Mouse (Mus musculus) hindbrain, embryonic 12.5 days (tissue): ENCODE data around the gene Micall2. TPM values are rescaled to one million over a fixed set of nuclear protein-coding genes. Genes with fewer than 3 reads are reported as not detected.
"Not testable (repeated sequence)": the region's sequence is repeated elsewhere in the genome, so short reads cannot be mapped to it uniquely, and the experiment has no call there.

Experiments
- ATAC-seq: fragments of 200-750 bp; cut with Nextera tagmentation; 2 replicates; pipeline ENCODE4 v1.8.0; 2017; ENCODE audit warnings: moderate TSS enrichment; ENCODE audit not compliant: low FRiP score
- H3K27ac ChIP-seq: fragments of 300-500 bp; sonication (generic); 2 replicates; pipeline ENCODE4 v1.5.1; 2016; ENCODE audit warnings: mild to moderate bottlenecking
- H3K27me3 ChIP-seq: fragments of 300-500 bp; sonication (generic); 2 replicates; pipeline ENCODE4 v1.6.1; 2016; ENCODE audit warnings: mild to moderate bottlenecking
- H3K36me3 ChIP-seq: fragments of 300-500 bp; sonication (generic); 2 replicates; pipeline ENCODE4 v1.6.1; 2016; ENCODE audit warnings: mild to moderate bottlenecking
- H3K4me1 ChIP-seq: fragments of 300-500 bp; sonication (generic); 2 replicates; pipeline ENCODE4 v1.6.1; 2016
- H3K4me2 ChIP-seq: fragments of 300-500 bp; sonication (generic); replicated peaks from 2 replicates; pipeline ENCODE4 v1.6.1; 2016; ENCODE audit warnings: mild to moderate bottlenecking
- H3K4me3 ChIP-seq: fragments of 300-500 bp; sonication (generic); 2 replicates; pipeline ENCODE4 v1.5.1; 2016; ENCODE audit warnings: mild to moderate bottlenecking
- H3K9ac ChIP-seq: fragments of 300-500 bp; sonication (generic); 2 replicates; pipeline ENCODE4 v1.6.1; 2016; ENCODE audit warnings: mild to moderate bottlenecking, moderate library complexity
- H3K9me3 ChIP-seq: fragments of 300-500 bp; sonication (generic); replicated peaks from 2 replicates; pipeline ENCODE4 v1.6.1; 2016; ENCODE audit warnings: mild to moderate bottlenecking
- WGBS: fragments of 180-500 bp; shearing (Covaris S2); methylation state at CpG from one replicate; pipeline ENCODE4 v1.1.7; 2016; 5-methylcytosine and 5-hydroxymethylcytosine counted together
- polyA plus RNA-seq: library from polyadenylated mRNA; unstranded; fragments of >200 nt; fragmentation: Nextera tagmentation; extraction: Ambion mirVana; gene quantifications from 2 replicates; pipeline ENCODE4 v1.2.1, GENCODE M21; 2016

Gene Micall2
- polyA plus RNA-seq, 1 experiment from 2014 or later: 8.2 TPM

DNA sequence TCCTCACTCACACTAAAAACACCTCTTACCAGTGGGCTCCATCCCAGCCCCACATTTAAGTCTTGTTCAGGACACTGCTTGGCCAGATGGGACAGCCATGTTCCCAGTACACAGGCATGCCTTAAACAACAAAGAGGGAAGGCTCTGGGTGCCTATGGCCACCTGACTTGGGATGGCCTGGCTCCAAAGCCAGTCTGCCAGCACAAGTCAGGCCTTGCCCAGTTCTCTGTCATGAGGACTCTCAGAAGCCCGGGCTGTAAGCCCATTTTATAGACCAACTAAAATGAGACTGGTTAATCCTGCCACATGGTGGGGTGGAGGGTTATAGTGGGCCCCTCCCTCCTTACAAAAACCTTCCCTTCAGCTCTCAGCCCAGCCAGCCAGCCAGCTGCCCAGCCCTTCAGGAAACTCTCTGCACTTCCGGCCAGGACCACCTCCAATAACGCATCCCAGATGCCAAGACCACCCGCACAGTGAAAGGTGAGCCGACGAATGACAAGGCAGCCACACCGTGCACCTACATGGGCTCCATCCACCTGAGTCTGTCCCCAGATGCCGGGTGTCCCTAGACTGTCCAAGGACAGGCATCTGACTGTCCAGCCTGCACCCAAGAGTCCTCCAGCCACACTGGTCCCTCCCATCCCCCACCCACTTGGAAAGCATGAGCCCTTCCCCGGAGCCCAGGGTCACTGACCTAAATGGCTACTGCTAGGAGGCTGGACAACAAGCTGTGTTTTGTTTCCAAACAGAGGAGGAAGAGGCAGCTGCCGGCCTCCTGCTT is 11.6 kb downstream of the Micall2 start:
- no peak overlapping the region for H3K27ac ChIP-seq
- no peak for ATAC-seq

DNA sequence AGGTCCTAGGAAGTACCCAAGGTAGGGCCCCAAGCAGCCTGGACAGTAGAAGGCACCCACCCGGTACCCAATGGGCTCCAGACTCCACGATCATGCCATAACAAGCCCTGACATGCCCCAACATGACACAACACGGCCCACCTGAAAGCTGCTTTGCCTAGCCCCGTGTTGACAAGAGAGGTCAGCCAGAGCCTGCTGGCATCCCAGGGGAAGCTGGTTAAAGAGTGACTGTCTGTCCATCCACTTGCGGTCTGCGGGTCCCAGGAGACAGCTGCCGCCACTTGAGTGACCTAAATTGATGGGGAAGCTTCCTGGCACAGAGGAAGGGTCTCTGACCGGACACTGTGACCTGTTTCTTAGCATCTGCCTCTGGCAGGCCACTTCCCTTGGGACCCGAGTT is 13.0 kb downstream of the Micall2 start:
- no peaks in the 10 kb centered on the region for H3K36me3 ChIP-seq
- no peak overlapping the region for H3K9ac ChIP-seq
- peaks cover 30% of the 10 kb centered on the region for H3K4me1 ChIP-seq
- H3K9me3 ChIP-seq: no peaks in the 10 kb centered on the region
- 66% methylated on average over 9 of the region's 9 CpGs for WGBS
- no peak for ATAC-seq
- H3K27ac ChIP-seq: no peak overlapping the region
- H3K4me2 ChIP-seq: no peak overlapping the region
- no peak overlapping the region for H3K4me3 ChIP-seq
- no peaks in the 10 kb centered on the region for H3K27me3 ChIP-seq

More for the DNA sequence above, 11.6 kb downstream of the Micall2 start:
- H3K4me1 ChIP-seq: peaks cover 17% of the 10 kb centered on the region
- no peaks in the 10 kb centered on the region for H3K9me3 ChIP-seq
- H3K4me2 ChIP-seq: no peak overlapping the region
- H3K27me3 ChIP-seq: no peaks in the 10 kb centered on the region
- H3K36me3 ChIP-seq: no peaks in the 10 kb centered on the region
- WGBS: 52% methylated on average over 10 of the region's 10 CpGs
- no peak overlapping the region for H3K9ac ChIP-seq
- no peak overlapping the region for H3K4me3 ChIP-seq

DNA sequence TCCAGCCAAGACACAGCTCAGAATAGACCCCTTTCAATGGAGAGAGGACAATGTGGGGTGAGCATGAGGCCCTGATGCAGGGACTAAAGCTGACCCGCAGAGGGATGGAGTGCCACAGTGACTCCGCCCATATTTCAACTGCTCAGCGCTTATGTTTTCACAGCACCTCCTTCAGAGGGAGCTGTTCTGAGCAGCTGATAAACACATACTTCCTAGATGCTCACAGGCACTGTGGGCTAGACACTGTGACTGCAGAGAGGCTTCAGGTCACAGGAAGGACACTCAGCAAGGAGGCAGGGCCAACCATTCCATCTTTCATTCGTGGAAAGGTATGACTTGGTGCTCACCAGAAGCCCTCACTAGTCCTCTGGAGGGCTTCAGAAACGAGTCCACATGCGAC is 13.4 kb downstream of the Micall2 start:
- no peak for ATAC-seq
- 54% methylated on average over 6 of the region's 6 CpGs for WGBS

DNA sequence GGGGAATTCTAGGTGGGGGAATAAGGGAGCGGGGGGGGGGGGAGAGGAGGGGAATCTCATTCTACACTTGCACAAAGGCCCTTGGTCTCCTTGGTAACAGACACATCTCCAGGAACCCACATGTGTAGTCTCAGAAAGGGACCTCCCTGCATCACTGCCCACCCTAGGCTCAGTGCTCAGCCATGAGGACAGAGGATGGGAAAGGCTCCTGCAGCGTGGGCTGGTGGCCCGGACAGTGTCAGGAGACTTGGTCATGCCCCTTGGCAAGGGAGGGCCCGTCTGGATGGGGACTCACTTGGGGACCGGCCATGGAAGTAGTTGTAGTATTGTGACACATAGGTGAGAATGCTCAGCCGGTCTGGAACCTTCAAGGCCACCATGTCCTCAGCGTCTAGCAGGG is 17.2 kb downstream of the Micall2 start:
- peak; percentile 39; the same call in 1 of the 2 replicates for ATAC-seq
- Histone ChIP-seq H3K27me3 (no peaks in the 10 kb centered on the region), H3K27ac (no peak overlapping the region), H3K4me1 (peaks cover 17% of the 10 kb centered on the region), H3K4me3 (no peak overlapping the region), H3K9me3 (no peaks in the 10 kb centered on the region), H3K4me2 (no peak overlapping the region), H3K9ac (no peak overlapping the region), H3K36me3 (no peaks in the 10 kb centered on the region; the same call in 1 of the 2 replicates)
- 73% methylated on average over 6 of the region's 7 CpGs for WGBS

More for the DNA sequence above, 13.4 kb downstream of the Micall2 start:
- Histone ChIP-seq H3K27me3 (no peaks in the 10 kb centered on the region), H3K4me2 (no peak overlapping the region), H3K36me3 (no peaks in the 10 kb centered on the region), H3K9me3 (no peaks in the 10 kb centered on the region), H3K27ac (no peak overlapping the region), H3K4me1 (peaks cover 30% of the 10 kb centered on the region), H3K4me3 (no peak overlapping the region), H3K9ac (no peak overlapping the region)

DNA sequence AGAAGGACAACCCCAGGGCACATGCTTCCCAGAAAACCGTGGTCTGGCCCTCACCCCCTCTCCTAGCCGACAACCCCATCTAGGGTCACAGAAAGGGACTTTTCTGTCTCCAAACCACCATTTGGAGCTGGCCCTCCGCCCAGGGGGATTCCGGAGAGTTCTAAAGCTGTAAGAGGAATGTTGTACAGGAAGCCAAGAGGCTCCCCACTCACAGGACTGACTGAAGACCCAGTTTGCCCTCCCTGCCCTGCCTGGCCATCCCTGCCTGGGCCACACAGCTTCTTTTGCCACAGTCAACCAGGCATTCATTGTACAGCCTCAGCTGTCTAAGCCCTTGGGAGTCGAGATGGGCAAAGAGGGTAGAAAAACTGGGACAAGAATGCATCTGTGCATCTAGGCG is 17.6 kb downstream of the Micall2 start:
- WGBS: 61% methylated on average over 6 of the region's 6 CpGs
- no peaks in the 10 kb centered on the region for H3K9me3 ChIP-seq
- 0 out of 2 replicates have a peak overlapping the region, but pooled peaks have one; percentile 8 for H3K27ac ChIP-seq
- H3K27me3 ChIP-seq: no peaks in the 10 kb centered on the region
- H3K4me3 ChIP-seq: no peak overlapping the region
- H3K9ac ChIP-seq: no peak overlapping the region
- H3K4me2 ChIP-seq: no peak overlapping the region
- no peak for ATAC-seq
- no peaks in the 10 kb centered on the region; the same call in 1 of the 2 replicates for H3K36me3 ChIP-seq
- H3K4me1 ChIP-seq: peaks cover 17% of the 10 kb centered on the region

DNA sequence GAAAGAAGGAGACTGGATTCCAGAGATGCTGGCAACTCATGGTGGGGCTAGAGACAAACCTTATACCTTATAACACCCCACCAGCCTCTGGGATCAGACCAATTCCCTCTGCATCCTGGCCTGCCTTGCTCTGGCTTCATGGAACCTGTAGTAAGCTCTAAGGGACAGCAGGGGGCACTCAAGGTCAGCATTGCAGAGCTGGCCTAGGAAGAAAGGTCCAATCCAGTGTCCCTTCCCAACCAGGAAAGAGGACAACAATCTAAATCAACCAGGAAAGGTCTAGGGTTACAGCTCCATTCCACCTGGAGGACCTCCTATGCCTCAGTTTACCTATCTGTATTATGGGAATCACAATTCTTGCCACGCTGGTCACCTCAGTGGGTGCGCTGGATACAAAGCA is 18.4 kb downstream of the Micall2 start:
- Histone ChIP-seq H3K27ac (no peak overlapping the region), H3K27me3 (no peaks in the 10 kb centered on the region), H3K9me3 (no peaks in the 10 kb centered on the region), H3K36me3 (no peaks in the 10 kb centered on the region; the same call in 1 of the 2 replicates), H3K9ac (no peak overlapping the region), H3K4me2 (no peak overlapping the region), H3K4me1 (peaks cover 13% of the 10 kb centered on the region), H3K4me3 (no peak overlapping the region)
- no peak for ATAC-seq
- WGBS: 98% methylated on average over 2 of the region's 2 CpGs

DNA sequence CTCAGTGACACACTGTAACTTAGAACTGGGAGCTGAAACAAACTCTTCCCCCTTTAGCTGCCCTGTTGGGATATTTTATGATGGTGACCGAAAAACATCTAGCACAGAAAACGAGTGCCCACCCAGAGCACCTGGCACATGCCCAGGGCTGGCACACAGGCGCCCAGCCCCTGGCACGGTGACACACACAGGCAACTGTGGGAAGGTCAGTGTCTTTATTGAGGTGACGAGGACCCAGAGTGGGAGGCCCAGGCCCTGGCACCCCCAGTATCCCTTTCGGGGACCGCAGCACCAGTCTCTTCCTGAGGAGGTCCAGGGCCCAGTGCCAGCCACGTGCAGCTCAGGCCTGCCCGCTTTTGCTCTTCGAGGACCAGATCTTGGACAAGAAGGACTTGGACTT is 29.6 kb downstream of the Micall2 start:
- Histone ChIP-seq H3K9ac (no peak overlapping the region), H3K9me3 (peaks cover 6% of the 10 kb centered on the region; the same call in 1 of the 2 replicates), H3K27me3 (no peaks in the 10 kb centered on the region; the same call in 1 of the 2 replicates), H3K27ac (no peak overlapping the region), H3K4me1 (no peaks in the 10 kb centered on the region), H3K36me3 (peaks cover 37% of the 10 kb centered on the region), H3K4me2 (no peak overlapping the region), H3K4me3 (no peak overlapping the region)
- WGBS: 96% methylated on average over 10 of the region's 10 CpGs
- ATAC-seq: no peak

DNA sequence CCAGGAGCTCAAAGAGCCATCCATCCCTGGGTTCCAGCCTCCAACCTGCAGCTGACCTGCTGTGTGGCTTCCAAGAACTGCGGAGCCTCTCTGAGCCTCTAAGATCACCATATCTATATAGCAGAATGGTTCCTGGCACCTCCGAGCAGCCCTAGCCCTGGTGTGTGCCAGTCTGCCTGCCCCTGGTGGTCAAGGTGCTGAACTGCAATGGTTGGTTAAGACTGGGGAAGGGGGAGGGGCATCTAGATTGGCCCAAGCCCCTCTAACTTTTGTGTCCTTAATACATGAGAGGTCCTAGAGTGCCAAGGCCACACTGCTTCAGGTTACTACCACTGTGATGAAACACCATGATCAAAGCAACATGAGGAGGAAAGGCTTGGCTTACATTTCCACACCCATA is 33.2 kb downstream of the Micall2 start:
- ATAC-seq: no peak

DNA sequence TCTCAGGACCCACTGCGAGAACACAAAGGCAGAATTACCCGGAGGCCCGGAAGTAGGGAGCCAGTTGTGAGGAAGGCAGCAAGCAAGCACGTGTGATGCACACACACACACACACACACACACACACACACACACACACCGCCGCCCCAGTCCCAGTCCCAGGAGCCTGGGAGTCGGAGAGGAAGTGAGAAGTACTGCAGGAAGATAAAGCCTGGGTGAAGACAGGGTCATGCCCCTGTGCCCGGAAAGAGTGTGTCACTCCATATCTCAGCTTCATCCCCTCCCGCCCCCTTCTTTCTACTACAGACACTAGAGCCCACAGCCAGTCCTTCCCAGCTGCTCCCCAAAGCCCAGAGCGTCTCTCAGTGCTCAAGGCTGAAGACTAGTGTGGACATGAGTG is 33.9 kb downstream of the Micall2 start:
- H3K36me3 ChIP-seq: peaks cover 6% of the 10 kb centered on the region
- no peaks in the 10 kb centered on the region for H3K4me1 ChIP-seq
- 70% methylated on average over 10 of the region's 10 CpGs for WGBS
- peaks cover 6% of the 10 kb centered on the region; the same call in 1 of the 2 replicates for H3K9me3 ChIP-seq
- no peak overlapping the region for H3K27ac ChIP-seq
- ATAC-seq: no peak
- H3K4me2 ChIP-seq: no peak overlapping the region
- no peak overlapping the region for H3K4me3 ChIP-seq
- peaks cover 5% of the 10 kb centered on the region; the same call in 1 of the 2 replicates for H3K27me3 ChIP-seq
- no peak overlapping the region for H3K9ac ChIP-seq

More for the DNA sequence above, 33.2 kb downstream of the Micall2 start:
- Histone ChIP-seq H3K4me2 (no peak overlapping the region), H3K27me3 (peaks cover 2% of the 10 kb centered on the region; the same call in 1 of the 2 replicates), H3K36me3 (peaks cover 6% of the 10 kb centered on the region), H3K27ac (no peak overlapping the region), H3K4me1 (no peaks in the 10 kb centered on the region), H3K9me3 (peaks cover 6% of the 10 kb centered on the region; the same call in 1 of the 2 replicates), H3K4me3 (no peak overlapping the region), H3K9ac (no peak overlapping the region)
- 69% methylated on average over 2 of the region's 2 CpGs for WGBS

DNA sequence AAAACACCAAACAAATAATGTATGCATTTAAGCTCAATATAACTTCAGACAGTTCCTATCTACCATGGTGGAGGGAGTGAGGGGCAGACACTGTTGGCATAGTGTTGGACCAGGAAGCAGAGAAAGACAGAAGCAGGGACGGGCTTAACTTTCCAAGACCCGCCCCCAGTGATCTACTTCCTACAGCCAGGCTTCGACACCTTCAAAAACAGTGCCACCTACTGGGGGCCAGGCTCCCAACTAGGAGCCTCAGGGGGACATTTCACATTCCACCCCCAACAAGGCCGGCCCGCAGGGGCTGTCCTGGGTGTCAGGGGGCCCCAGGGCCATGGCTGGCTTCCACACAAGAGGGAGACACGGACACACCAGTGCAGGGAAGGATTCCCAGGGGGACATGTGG is 39.2 kb downstream of the Micall2 start:
- Histone ChIP-seq H3K27me3 (peaks cover 5% of the 10 kb centered on the region; the same call in 1 of the 2 replicates), H3K4me1 (peaks cover 7% of the 10 kb centered on the region), H3K4me3 (no peak overlapping the region), H3K4me2 (no peak overlapping the region), H3K9ac (no peak overlapping the region), H3K36me3 (no peaks in the 10 kb centered on the region), H3K9me3 (no peaks in the 10 kb centered on the region), H3K27ac (no peak overlapping the region)
- no peak for ATAC-seq
- WGBS: 84% methylated on average over 6 of the region's 6 CpGs

DNA sequence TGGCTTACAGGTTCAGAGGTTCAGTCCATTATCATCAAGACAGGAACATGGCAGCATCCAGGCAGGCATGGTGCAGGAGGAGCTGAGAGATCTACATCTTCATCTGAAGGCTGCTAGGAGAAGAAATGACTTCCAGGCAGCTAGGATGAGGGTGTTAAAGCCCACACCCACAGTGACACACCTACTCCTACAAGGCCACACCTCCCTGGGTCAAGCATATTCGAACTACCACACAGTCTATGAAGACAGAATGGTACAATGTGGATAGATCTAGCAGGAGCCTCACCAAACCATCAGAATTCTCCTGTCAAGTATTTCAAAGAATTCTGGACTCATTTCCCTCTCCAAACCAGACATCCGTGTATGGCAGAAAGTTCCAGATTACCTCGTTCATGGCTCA is 40.3 kb downstream of the Micall2 start:
- H3K9me3 ChIP-seq, H3K27ac ChIP-seq, ATAC-seq, H3K27me3 ChIP-seq, H3K36me3 ChIP-seq, H3K4me3 ChIP-seq, H3K4me2 ChIP-seq, H3K9ac ChIP-seq, H3K4me1 ChIP-seq: not testable (repeated sequence)
- WGBS: 81% methylated on average over 3 of the region's 3 CpGs

DNA sequence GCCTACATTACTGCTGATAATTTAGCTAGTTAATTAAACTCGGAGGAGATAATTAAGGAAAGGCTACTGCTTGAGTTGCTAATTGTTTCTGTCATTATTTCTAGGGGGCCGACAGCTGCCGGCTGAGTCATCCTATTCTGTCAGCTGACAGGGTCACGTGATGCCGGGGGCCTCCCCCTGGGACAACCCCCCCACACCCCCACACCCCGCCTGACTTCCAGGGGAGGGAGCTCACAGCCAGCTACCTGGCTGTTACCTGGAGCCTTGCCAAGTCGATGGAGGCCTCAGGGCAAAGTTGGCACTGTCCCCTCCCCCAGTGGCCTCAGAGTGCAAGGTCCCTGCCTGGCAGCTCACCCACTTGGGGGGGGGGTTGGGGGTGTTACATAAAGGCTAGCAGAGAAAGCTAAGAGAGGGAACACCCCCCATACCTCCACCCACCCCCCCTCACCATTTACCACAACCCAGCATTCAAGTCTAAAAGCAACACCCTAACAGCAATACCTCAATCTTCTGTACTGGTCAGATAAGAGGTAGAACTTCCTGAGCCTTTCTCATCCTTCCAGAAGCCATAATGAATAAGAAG is 41.1 kb downstream of the Micall2 start:
- Histone ChIP-seq H3K9me3 (no peaks in the 10 kb centered on the region), H3K4me3 (no peak overlapping the region), H3K36me3 (no peaks in the 10 kb centered on the region), H3K9ac (no peak overlapping the region), H3K4me2 (peak overlapping the region; percentile 22; the same call in 1 of the 2 replicates), H3K27me3 (peaks cover 9% of the 10 kb centered on the region; the same call in 1 of the 2 replicates), H3K4me1 (peaks cover 7% of the 10 kb centered on the region), H3K27ac (no peak overlapping the region; the same call in 1 of the 2 replicates)
- 36% methylated on average over 6 of the region's 7 CpGs for WGBS
- no peak for ATAC-seq
